9 mouse cellular contexts compared by ENCODE assay signal in genomic region chr17:26043249-26043636, GRCm38 (mm10). TPM values are rescaled to one million over a fixed set of nuclear protein-coding genes. Genes with fewer than 3 reads are reported as not detected.
DNase-seq lines count a peak whose midpoint lies in the region; ATAC-seq and TF ChIP-seq lines count a peak whose summit lies in the region.
"Had no signal": no experiment of that assay in that cellular context is flagged by ENCODE, and none has a peak within 500 bp of the region (broad histone marks: within the 10 kb centered on the region; RNA-seq: fewer than 3 reads in every experiment).

No protein-coding gene starts in this region.

- peak overlapping the region; percentile 90 for H3K27ac ChIP-seq in hindbrain, embryonic 13.5 days
- H3K27ac ChIP-seq in left cerebral cortex, adult 2 months: peak overlapping the region; percentile 83
- no peak overlapping the region for H3K27ac ChIP-seq in neural tube, embryonic 12.5 days

- no peaks in the 10 kb centered on the region for H3K36me3 ChIP-seq in hindbrain, embryonic 13.5 days
- H3K36me3 ChIP-seq in neural tube, embryonic 12.5 days: no peaks in the 10 kb centered on the region

- TF ChIP-seq CTCF in left cerebral cortex, adult 2 months (IDR thresholded peaks at IDR 0.05): no peak; the same call in 1 of the 2 replicates

- H3K27me3 ChIP-seq in hindbrain, embryonic 13.5 days: no peaks in the 10 kb centered on the region
- H3K27me3 ChIP-seq in neural tube, embryonic 12.5 days (replicated peaks): no peaks in the 10 kb centered on the region
- H3K27me3 ChIP-seq: Patski had no signal

- H3K4me3 ChIP-seq in hindbrain, embryonic 13.5 days: no peak overlapping the region
- 0 out of 2 replicates have a peak overlapping the region, but pooled peaks have one; percentile 7 for H3K4me3 ChIP-seq in left cerebral cortex, adult 2 months
- H3K4me3 ChIP-seq in neural tube, embryonic 12.5 days: no peak overlapping the region

- peak overlapping the region; percentile 51; the same call in 1 of the 2 replicates for H3K9ac ChIP-seq in hindbrain, embryonic 13.5 days
- 0 out of 2 replicates have a peak overlapping the region, but pooled peaks have one; percentile 13 for H3K9ac ChIP-seq in neural tube, embryonic 12.5 days

- no peaks in the 10 kb centered on the region for H3K9me3 ChIP-seq in hindbrain, embryonic 13.5 days
- H3K9me3 ChIP-seq in neural tube, embryonic 12.5 days: no peaks in the 10 kb centered on the region

- ATAC-seq in hindbrain, embryonic 13.5 days (ENCODE audit: low FRiP score): peak; percentile 81
- no peak for ATAC-seq in neural tube, embryonic 12.5 days (ENCODE audit: low FRiP score, low read depth)
- ATAC-seq: Patski had no signal

- peak; percentile 92 for DNase-seq in adipocyte (ENCODE audit: low spot score)
- peak; percentile 96 for DNase-seq in brain, adult 2 months (ENCODE audit: low read depth, low spot score)
- DNase-seq in frontal cortex, postnatal 10 days (ENCODE audit: low spot score in 2 of 2): peak; percentile 70 to 74
- peak; percentile 57 to 63 for DNase-seq in left cerebral cortex, adult 2 months (ENCODE audit: extremely low spot score in 1 of 2, low spot score in 2 of 2)
- no peak for DNase-seq in thymus, postnatal 4 days
- DNase-seq in thymus, postnatal 0 days (ENCODE audit: low spot score): no peak

- peaks cover 50% of the 10 kb centered on the region for H3K4me1 ChIP-seq in hindbrain, embryonic 13.5 days (replicated peaks)
- H3K4me1 ChIP-seq in neural tube, embryonic 12.5 days: peaks cover 29% of the 10 kb centered on the region

- intact Hi-C loops in left cerebral cortex, adult 2 months (cut with DNase I): loop anchor here (2.0 kb wide), 1 partner anchor 26 kb away; the partner anchor contains the start of gene Rab11fip3

- WGBS in hindbrain, embryonic 13.5 days: 45% methylated on average over 5 of the region's 5 CpGs
- WGBS in neural tube, embryonic 12.5 days: 70% methylated on average over 5 of the region's 5 CpGs

- peak overlapping the region; percentile 23 for H3K4me2 ChIP-seq in hindbrain, embryonic 13.5 days
- H3K4me2 ChIP-seq in neural tube, embryonic 12.5 days (replicated peaks): no peak overlapping the region

RNA-seq across cellular contexts. Expression of gene Rab11fip3, which starts 26.1 kb away (rescaled TPM):
- polyA plus RNA-seq in hindbrain, embryonic 13.5 days (2015; fragmentation: Nextera tagmentation; extraction: Ambion mirVana): 28.7 and 29.5 TPM in 2 replicates
- total RNA-seq in left cerebral cortex, adult 2 months (2021): 100 to 1,000 TPM; 114 to 119 TPM
- polyA plus RNA-seq in neural tube, embryonic 12.5 days (2016; fragmentation: Nextera tagmentation; extraction: Ambion mirVana): 33.8 and 36.7 TPM in 2 replicates
- 3.1 and 4.7 TPM in 2 replicates for polyA plus RNA-seq in thymus, postnatal 0 days (2015; fragmentation: Nextera tagmentation; extraction: Ambion mirVana)

RNA-seq across cellular contexts. Expression of gene Decr2, which starts 46.9 kb away (rescaled TPM):
- polyA plus RNA-seq in hindbrain, embryonic 13.5 days (2015; fragmentation: Nextera tagmentation; extraction: Ambion mirVana): 33.5 and 34.9 TPM in 2 replicates
- total RNA-seq in left cerebral cortex, adult 2 months (2021): 10 to 100 TPM; 28.5 to 31.5 TPM
- polyA plus RNA-seq in neural tube, embryonic 12.5 days (2016; fragmentation: Nextera tagmentation; extraction: Ambion mirVana): 28.6 and 30.1 TPM in 2 replicates
- 11.4 and 13.1 TPM in 2 replicates for polyA plus RNA-seq in thymus, postnatal 0 days (2015; fragmentation: Nextera tagmentation; extraction: Ambion mirVana)

RNA-seq across cellular contexts. Expression of gene Nme4, which starts 52.2 kb away (rescaled TPM):
- polyA plus RNA-seq in hindbrain, embryonic 13.5 days (2015; fragmentation: Nextera tagmentation; extraction: Ambion mirVana): 29.8 and 31.6 TPM in 2 replicates
- total RNA-seq in left cerebral cortex, adult 2 months (2021): 1 to 10 TPM; 3.6 to 4.2 TPM
- polyA plus RNA-seq in neural tube, embryonic 12.5 days (2016; fragmentation: Nextera tagmentation; extraction: Ambion mirVana): 50.8 and 54.4 TPM in 2 replicates
- 41.9 and 46.1 TPM in 2 replicates for polyA plus RNA-seq in thymus, postnatal 0 days (2015; fragmentation: Nextera tagmentation; extraction: Ambion mirVana)

RNA-seq across cellular contexts. Expression of gene Capn15, which starts 57.6 kb away (rescaled TPM):
- polyA plus RNA-seq in hindbrain, embryonic 13.5 days (2015; fragmentation: Nextera tagmentation; extraction: Ambion mirVana): 20.4 and 21.6 TPM in 2 replicates
- 10 to 100 TPM; 53.9 to 59.3 TPM for total RNA-seq in left cerebral cortex, adult 2 months (2021)
- 28.2 and 31.5 TPM in 2 replicates for polyA plus RNA-seq in neural tube, embryonic 12.5 days (2016; fragmentation: Nextera tagmentation; extraction: Ambion mirVana)
- 15.3 and 17.0 TPM in 2 replicates for polyA plus RNA-seq in thymus, postnatal 0 days (2015; fragmentation: Nextera tagmentation; extraction: Ambion mirVana)

Comparison
In these comparisons a context has a peak if more than half of its experiments do, and no peak if none do; other contexts are left out.
1. DNase-seq: peak in adipocyte (single experiment), brain, adult 2 months (single experiment), frontal cortex, postnatal 10 days (2 of 2) and left cerebral cortex, adult 2 months (2 of 2); none in thymus, postnatal 4 days (single experiment) and thymus, postnatal 0 days (single experiment).